Mouse (Mus musculus) forebrain, embryonic 14.5 days (tissue): ENCODE data around the gene Atp8a1. TPM values are rescaled to one million over a fixed set of nuclear protein-coding genes. Genes with fewer than 3 reads are reported as not detected.

Experiments
- ATAC-seq: fragments of 200-750 bp; cut with Nextera tagmentation; 2 replicates; pipeline ENCODE4 v1.8.0; 2017; ENCODE audit warnings: mild to moderate bottlenecking, moderate library complexity
- DNase-seq: peaks from one replicate; pipeline ENCODE4 v3.0.0-alpha.2; 2015; ENCODE audit warnings: low spot score
- H3K27ac ChIP-seq: fragments of 300-500 bp; sonication (generic); 2 replicates; pipeline ENCODE4 v1.5.1; 2014; ENCODE audit warnings: low read depth, mild to moderate bottlenecking, control low read depth, low read length, moderate library complexity
- H3K27me3 ChIP-seq: fragments of 300-500 bp; sonication (generic); replicated peaks from 2 replicates; pipeline ENCODE4 v1.6.1; 2014; ENCODE audit warnings: low read length, control low read depth, mixed read lengths; ENCODE audit not compliant: control insufficient read depth, insufficient read depth
- H3K36me3 ChIP-seq: fragments of 300-500 bp; sonication (generic); 2 replicates; pipeline ENCODE4 v1.6.1; 2014; ENCODE audit warnings: low read length, control low read depth; ENCODE audit not compliant: control insufficient read depth, insufficient read depth
- H3K4me1 ChIP-seq: fragments of 300-500 bp; sonication (generic); 2 replicates; pipeline ENCODE4 v1.6.1; 2014; ENCODE audit warnings: antibody characterized with exemption, low read length, control low read depth; ENCODE audit not compliant: control insufficient read depth, insufficient read depth
- H3K4me2 ChIP-seq: fragments of 300-500 bp; sonication (generic); 2 replicates; pipeline ENCODE4 v1.6.1; 2014; ENCODE audit warnings: mild to moderate bottlenecking, control low read depth, low read length
- H3K4me3 ChIP-seq: fragments of 300-500 bp; sonication (generic); 2 replicates; pipeline ENCODE4 v1.5.1; 2014; ENCODE audit warnings: low read depth, low read length, control low read depth
- H3K9ac ChIP-seq: fragments of 300-500 bp; sonication (generic); 2 replicates; pipeline ENCODE4 v1.6.1; 2014; ENCODE audit warnings: mild to moderate bottlenecking, low read length, control low read depth, moderate library complexity
- H3K9me3 ChIP-seq: fragments of 300-500 bp; sonication (generic); replicated peaks from 2 replicates; pipeline ENCODE4 v1.6.1; 2016; ENCODE audit warnings: low read length, control low read depth, mixed read lengths; ENCODE audit not compliant: control insufficient read depth
- WGBS: fragments of 180-500 bp; shearing (Covaris S2); extraction: QIAGEN DNeasy Blood & Tissue Kit; methylation state at CpG from one replicate; pipeline ENCODE4 v1.1.7; 2014; 5-methylcytosine and 5-hydroxymethylcytosine counted together
- polyA plus RNA-seq: library from polyadenylated mRNA; unstranded; fragments of >200 nt; fragmentation: Nextera tagmentation; extraction: Ambion mirVana; gene quantifications from 2 replicates; pipeline ENCODE4 v1.2.1, GENCODE M21; 2014

Gene Atp8a1
- polyA plus RNA-seq: 24.2 and 30.2 TPM in 2 replicates

- DNase-seq: peak; percentile 98
- Histone ChIP-seq H3K4me3 (peak within 1 kb of the TSS; percentile 81), H3K27ac (peak within 1 kb of the TSS; percentile 84), H3K27me3 (no peaks in the 10 kb centered on the region), H3K4me2 (peak within 1 kb of the TSS; percentile 62), H3K9ac (peak within 1 kb of the TSS; percentile 84), H3K36me3 (no peaks in the 10 kb centered on the region), H3K9me3 (no peaks in the 10 kb centered on the region), H3K4me1 (peaks cover 21% of the 10 kb centered on the region)
- ATAC-seq: peak; percentile 96
- 1% methylated on average over 48 of the region's 64 CpGs for WGBS
These were observed at the start of gene Atp8a1 for GRCm38 (mm10) chr5:67847253-67848165. Atp8a1 (minus strand) TSS chr5:67847434.

DNA sequence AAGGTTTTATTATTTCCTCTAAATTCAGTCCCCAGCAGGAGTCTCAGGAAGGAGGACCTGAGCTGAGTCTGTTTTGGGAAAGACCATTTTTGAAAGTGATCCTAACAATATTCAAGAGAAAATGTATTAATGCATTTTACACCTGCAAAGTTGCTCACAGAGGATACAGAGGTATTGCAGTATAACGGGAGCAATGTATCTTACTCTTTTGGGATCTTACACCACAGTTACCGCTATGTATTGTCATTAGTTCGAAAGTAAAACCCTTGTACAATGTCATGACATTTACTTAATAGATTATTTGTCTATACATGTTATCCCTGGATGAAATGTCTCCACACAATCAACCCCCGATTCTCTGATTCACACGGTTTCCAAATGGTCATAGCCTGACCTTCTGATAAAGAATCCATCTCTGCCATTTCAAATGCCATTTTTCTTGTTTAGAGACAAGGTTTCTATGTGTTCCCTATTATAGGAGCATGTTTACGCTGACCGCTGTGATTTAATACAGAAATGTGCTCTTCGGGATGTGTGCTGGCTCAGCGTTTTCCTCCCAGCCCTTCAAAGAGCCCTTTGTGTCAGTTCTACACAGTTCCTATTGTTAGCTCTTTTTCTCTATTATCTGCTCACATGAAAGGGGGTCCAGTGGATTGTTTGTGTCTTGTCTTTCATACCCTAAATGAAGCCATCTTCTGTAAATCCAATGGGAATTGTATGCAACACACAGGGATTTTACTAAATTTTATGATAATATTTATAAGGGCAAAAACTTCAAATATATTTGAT is 37.4 kb upstream of the Atp8a1 start:
- no peaks in the 10 kb centered on the region for H3K9me3 ChIP-seq
- peak; percentile 47 for DNase-seq
- 53% methylated on average over 9 of the region's 9 CpGs for WGBS
- peak; percentile 37; the same call in 1 of the 2 replicates for ATAC-seq
- H3K27ac ChIP-seq: no peak overlapping the region
- no peaks in the 10 kb centered on the region for H3K27me3 ChIP-seq
- H3K4me2 ChIP-seq: no peak overlapping the region
- H3K4me1 ChIP-seq: no peaks in the 10 kb centered on the region; the same call in 1 of the 2 replicates
- H3K4me3 ChIP-seq: no peak overlapping the region
- no peak overlapping the region for H3K9ac ChIP-seq
- no peaks in the 10 kb centered on the region for H3K36me3 ChIP-seq

GRCm38 (mm10) chr5:67883564-67884171 is 36.4 kb upstream of the Atp8a1 start:
- H3K36me3 ChIP-seq: no peaks in the 10 kb centered on the region
- H3K9me3 ChIP-seq: no peaks in the 10 kb centered on the region
- H3K27me3 ChIP-seq: no peaks in the 10 kb centered on the region
- no peak overlapping the region for H3K4me2 ChIP-seq
- no peak overlapping the region for H3K9ac ChIP-seq
- ATAC-seq (no peak), DNase-seq (no peak)
- no peaks in the 10 kb centered on the region; the same call in 1 of the 2 replicates for H3K4me1 ChIP-seq
- WGBS: 76% methylated on average over 1 of the region's 1 CpGs
- no peak overlapping the region for H3K27ac ChIP-seq
- H3K4me3 ChIP-seq: no peak overlapping the region

GRCm38 (mm10) chr5:67871414-67871813 is 24.2 kb upstream of the Atp8a1 start:
- WGBS: 14% methylated on average over 3 of the region's 3 CpGs
- no peak overlapping the region for H3K9ac ChIP-seq
- H3K4me2 ChIP-seq: no peak overlapping the region
- H3K27ac ChIP-seq: no peak overlapping the region
- peak; percentile 71 for DNase-seq
- no peaks in the 10 kb centered on the region for H3K9me3 ChIP-seq
- H3K4me1 ChIP-seq: no peaks in the 10 kb centered on the region
- peak; percentile 57 for ATAC-seq
- no peak overlapping the region for H3K4me3 ChIP-seq
- H3K36me3 ChIP-seq: no peaks in the 10 kb centered on the region
- H3K27me3 ChIP-seq: no peaks in the 10 kb centered on the region

- Histone ChIP-seq H3K9ac (no peak overlapping the region), H3K4me3 (no peak overlapping the region), H3K27me3 (no peaks in the 10 kb centered on the region), H3K27ac (no peak overlapping the region), H3K36me3 (no peaks in the 10 kb centered on the region), H3K9me3 (no peaks in the 10 kb centered on the region), H3K4me2 (no peak overlapping the region), H3K4me1 (peaks cover 4% of the 10 kb centered on the region; the same call in 1 of the 2 replicates)
- no peak for DNase-seq
- 78% methylated on average over 9 of the region's 9 CpGs for WGBS
- no peak for ATAC-seq
These were observed 19.0 kb upstream of the Atp8a1 start for GRCm38 (mm10) chr5:67866221-67866620.

DNA sequence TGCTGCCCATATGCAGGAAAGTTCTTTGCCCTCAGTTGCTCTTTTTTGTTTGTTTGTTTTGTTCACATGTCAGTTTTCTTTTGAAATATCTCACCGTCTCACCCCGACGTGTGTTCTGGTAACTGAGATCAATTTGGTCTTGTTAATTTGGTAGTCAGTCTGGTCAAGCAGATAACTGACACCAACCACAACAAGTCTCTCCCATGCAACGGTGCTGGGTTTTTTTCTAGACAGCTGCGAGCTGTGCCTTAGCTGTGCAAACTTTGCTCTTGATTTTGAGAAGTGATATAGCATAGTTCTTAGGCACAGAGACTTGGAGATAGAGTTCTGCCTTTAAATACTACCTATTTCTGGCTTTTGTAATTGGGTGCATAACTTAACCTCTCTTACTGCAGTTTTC is 18.4 kb upstream of the Atp8a1 start:
- H3K9me3 ChIP-seq: no peaks in the 10 kb centered on the region
- 70% methylated on average over 5 of the region's 5 CpGs for WGBS
- H3K27me3 ChIP-seq: no peaks in the 10 kb centered on the region
- DNase-seq (no peak), ATAC-seq (no peak)
- H3K4me2 ChIP-seq: no peak overlapping the region
- no peak overlapping the region for H3K27ac ChIP-seq
- no peaks in the 10 kb centered on the region for H3K36me3 ChIP-seq
- no peak overlapping the region for H3K9ac ChIP-seq
- H3K4me3 ChIP-seq: no peak overlapping the region
- peaks cover 4% of the 10 kb centered on the region; the same call in 1 of the 2 replicates for H3K4me1 ChIP-seq

- WGBS: 79% methylated on average over 2 of the region's 2 CpGs
- Histone ChIP-seq H3K4me3 (no peak overlapping the region), H3K27ac (no peak overlapping the region), H3K9me3 (no peaks in the 10 kb centered on the region), H3K4me2 (peak overlapping the region; percentile 14; the same call in 1 of the 2 replicates), H3K27me3 (no peaks in the 10 kb centered on the region), H3K9ac (no peak overlapping the region), H3K36me3 (no peaks in the 10 kb centered on the region), H3K4me1 (peaks cover 4% of the 10 kb centered on the region; the same call in 1 of the 2 replicates)
- no peak for ATAC-seq
- DNase-seq: no peak
These were observed 17.4 kb upstream of the Atp8a1 start for GRCm38 (mm10) chr5:67864508-67865060.

- Histone ChIP-seq H3K4me1 (peaks cover 4% of the 10 kb centered on the region; the same call in 1 of the 2 replicates), H3K4me2 (peak overlapping the region; percentile 14; the same call in 1 of the 2 replicates), H3K36me3 (no peaks in the 10 kb centered on the region), H3K4me3 (no peak overlapping the region), H3K27me3 (no peaks in the 10 kb centered on the region), H3K9ac (no peak overlapping the region), H3K27ac (no peak overlapping the region), H3K9me3 (no peaks in the 10 kb centered on the region)
- peak; percentile 57 for DNase-seq
- peak; percentile 83 for ATAC-seq
- 20% methylated on average over 10 of the region's 10 CpGs for WGBS
These were observed 16.7 kb upstream of the Atp8a1 start for GRCm38 (mm10) chr5:67863950-67864391.
